Mouse (Mus musculus) cerebellum, postnatal 14 days (tissue): Measurements from ENCODE around the gene Mylk.

ENCODE experiments used
- DNase-seq, 2 experiments: peaks; one replicate each; pipeline ENCODE4 v3.0.0; 2021; ENCODE audit warnings: mixed read lengths in 2 of 2

Gene Mylk

GRCm38 (mm10) chr16:34855136-34855535, 110.1 kb downstream of the Mylk start:
- DNase-seq, result no peak

- DNase-seq, result no peak
These were observed 110.7 kb downstream of the Mylk start for GRCm38 (mm10) chr16:34855751-34856150.

- no peak for DNase-seq
These were observed 112.6 kb downstream of the Mylk start for GRCm38 (mm10) chr16:34857631-34858030.

- DNase-seq, result no peak
These were observed 115.8 kb downstream of the Mylk start for GRCm38 (mm10) chr16:34860761-34861160.

GRCm38 (mm10) chr16:34861744-34862365, 116.8 kb downstream of the Mylk start:
- no peak for DNase-seq

- DNase-seq, result no peak
These were observed 120.4 kb downstream of the Mylk start for GRCm38 (mm10) chr16:34865373-34865772.

GRCm38 (mm10) chr16:34867217-34867616, 122.2 kb downstream of the Mylk start:
- DNase-seq, result peak; percentile 7 to 40

GRCm38 (mm10) chr16:34880031-34880778, 135.2 kb downstream of the Mylk start:
- DNase-seq, result no peak

GRCm38 (mm10) chr16:34880815-34881214, 135.8 kb downstream of the Mylk start:
- DNase-seq, result no peak

GRCm38 (mm10) chr16:34887037-34887436, 142.0 kb downstream of the Mylk start:
- no peak for DNase-seq

GRCm38 (mm10) chr16:34894016-34894415, 149.0 kb downstream of the Mylk start:
- no peak for DNase-seq

- no peak for DNase-seq
These were observed 150.9 kb downstream of the Mylk start for GRCm38 (mm10) chr16:34895916-34896315.

GRCm38 (mm10) chr16:34896996-34897395, 152.0 kb downstream of the Mylk start:
- no peak for DNase-seq

GRCm38 (mm10) chr16:34898057-34898789, 153.2 kb downstream of the Mylk start:
- DNase-seq, result no peak

GRCm38 (mm10) chr16:34899071-34899808, 154.2 kb downstream of the Mylk start:
- peak; percentile 27 to 53 for DNase-seq

- DNase-seq, result no peak
These were observed 155.0 kb downstream of the Mylk start for GRCm38 (mm10) chr16:34899997-34900396.

GRCm38 (mm10) chr16:34900471-34900870, 155.5 kb downstream of the Mylk start:
- no peak for DNase-seq

GRCm38 (mm10) chr16:34901031-34901430, 156.0 kb downstream of the Mylk start:
- no peak for DNase-seq

- DNase-seq, result peak; percentile 65 to 72
These were observed 156.7 kb downstream of the Mylk start for GRCm38 (mm10) chr16:34901611-34902293.

- peak; percentile 80 to 86 for DNase-seq
These were observed 157.3 kb downstream of the Mylk start for GRCm38 (mm10) chr16:34902294-34902680.

- DNase-seq, result no peak
These were observed 157.8 kb downstream of the Mylk start for GRCm38 (mm10) chr16:34902761-34903160.

- DNase-seq, result no peak
These were observed 159.9 kb downstream of the Mylk start for GRCm38 (mm10) chr16:34904876-34905275.
